Mouse (Mus musculus) lung, embryonic 14.5 days (tissue): ENCODE measurements at regions not wholly inside any gene's neighbourhood (a gene's known extent, or its start where the extent isn't known, plus 50 kb on each side); places are given as distances from the start of the nearest gene placed in this dataset.
"Not testable (repeated sequence)": the region's sequence is repeated elsewhere in the genome, so short reads cannot be mapped to it uniquely, and the experiment has no call there.

Source experiments
- ATAC-seq: fragments of 200-750 bp; cut with Nextera tagmentation; 2 replicates; pipeline ENCODE4 v1.8.0; 2017; ENCODE audit warnings: mild to moderate bottlenecking, moderate TSS enrichment, moderate library complexity; ENCODE audit not compliant: insufficient read depth
- DNase-seq: peaks from one replicate; pipeline ENCODE4 v3.0.0-alpha.2; 2015
- H3K27ac ChIP-seq: fragments of 300-500 bp; sonication (generic); 2 replicates; pipeline ENCODE4 v1.5.1; 2014; ENCODE audit warnings: low read depth, mild to moderate bottlenecking, moderate library complexity
- H3K27me3 ChIP-seq: fragments of 300-500 bp; sonication (generic); 2 replicates; pipeline ENCODE4 v1.6.1; 2014; ENCODE audit warnings: low read length, control low read depth; ENCODE audit not compliant: insufficient read depth
- H3K36me3 ChIP-seq: fragments of 300-500 bp; sonication (generic); 2 replicates; pipeline ENCODE4 v1.6.1; 2014; ENCODE audit warnings: control low read depth; ENCODE audit not compliant: insufficient read depth
- H3K4me1 ChIP-seq: fragments of 300-500 bp; sonication (generic); 2 replicates; pipeline ENCODE4 v1.6.1; 2014; ENCODE audit warnings: antibody characterized with exemption, control low read depth; ENCODE audit not compliant: insufficient read depth
- H3K4me2 ChIP-seq: fragments of 300-500 bp; sonication (generic); 2 replicates; pipeline ENCODE4 v1.6.1; 2014; ENCODE audit warnings: mild to moderate bottlenecking
- H3K4me3 ChIP-seq: fragments of 300-500 bp; sonication (generic); 2 replicates; pipeline ENCODE4 v1.5.1; 2014; ENCODE audit warnings: low read depth, low read length
- H3K9ac ChIP-seq: fragments of 300-500 bp; sonication (generic); 2 replicates; pipeline ENCODE4 v1.6.1; 2014
- H3K9me3 ChIP-seq: fragments of 300-500 bp; sonication (generic); 2 replicates; pipeline ENCODE4 v1.6.1; 2016; ENCODE audit warnings: low read depth, low read length, control low read depth
- CTCF ChIP-seq: IDR thresholded peaks from 2 replicates; pipeline ENCODE4 v1.5.1; 2016; ENCODE audit warnings: antibody characterized with exemption, low read depth
- WGBS: fragments of 180-500 bp; shearing (Covaris S2); extraction: QIAGEN DNeasy Blood & Tissue Kit; methylation state at CpG from one replicate; pipeline ENCODE4 v1.1.7; 2014; 5-methylcytosine and 5-hydroxymethylcytosine counted together

DNA sequence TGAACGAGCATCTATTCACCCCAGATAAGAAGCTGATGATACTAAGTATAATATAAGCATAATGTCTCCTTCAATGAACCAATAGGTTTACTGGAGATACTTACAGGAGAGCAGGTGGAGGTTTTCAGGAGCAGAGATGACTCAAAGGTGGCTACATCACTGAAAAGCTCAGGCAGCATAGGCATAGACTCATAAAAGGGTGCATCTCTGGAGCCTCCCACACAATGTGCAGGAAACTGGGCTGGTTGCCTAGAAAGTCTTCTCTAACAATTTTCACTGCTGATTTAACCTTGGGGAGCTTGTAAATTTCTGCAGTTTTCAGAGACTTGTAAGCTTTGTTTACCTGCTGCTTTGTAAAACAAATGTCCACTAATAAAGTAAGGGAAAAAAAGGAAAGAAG lies 251.8 kb downstream of the Dad1 start:
- no peak overlapping the region for H3K4me2 ChIP-seq

DNA sequence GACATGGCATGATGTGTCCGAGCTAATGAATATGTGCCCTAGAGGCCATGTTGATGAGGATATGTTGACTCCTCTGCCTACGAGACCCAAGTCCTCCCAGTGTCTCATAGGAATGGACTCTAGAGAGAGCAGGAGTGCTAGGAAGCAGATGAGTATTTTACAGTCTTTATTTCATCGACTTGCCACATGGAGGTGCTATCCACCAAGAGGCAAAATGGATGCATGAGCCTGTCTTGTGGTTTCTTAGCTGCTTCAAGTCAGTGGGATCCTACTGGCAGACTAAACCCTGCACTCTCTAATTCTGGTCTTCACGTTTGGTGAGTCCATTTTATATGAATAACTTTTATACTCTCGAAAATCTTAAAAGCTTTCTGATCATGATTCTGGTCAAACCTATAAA lies 253.4 kb downstream of the Dad1 start:
- Histone ChIP-seq H3K4me1 (no peaks in the 10 kb centered on the region), H3K4me2 (no peak overlapping the region), H3K27ac (no peak overlapping the region), H3K4me3 (no peak overlapping the region), H3K9me3 (no peaks in the 10 kb centered on the region), H3K27me3 (no peaks in the 10 kb centered on the region), H3K36me3 (no peaks in the 10 kb centered on the region), H3K9ac (no peak overlapping the region)
- no peak for DNase-seq
- 0 out of 2 replicates have a peak, but pooled peaks have one; percentile 1 for TF ChIP-seq CTCF
- 68% methylated on average over 5 of the region's 5 CpGs for WGBS
- ATAC-seq: no peak

More for the DNA sequence above, 251.8 kb downstream of the Dad1 start:
- Histone ChIP-seq H3K9me3 (no peaks in the 10 kb centered on the region), H3K4me3 (no peak overlapping the region), H3K9ac (no peak overlapping the region), H3K4me1 (no peaks in the 10 kb centered on the region), H3K36me3 (no peaks in the 10 kb centered on the region), H3K27me3 (no peaks in the 10 kb centered on the region), H3K27ac (no peak overlapping the region)
- WGBS: 64% methylated on average over 1 of the region's 1 CpGs
- TF ChIP-seq CTCF: no peak
- ATAC-seq: no peak
- no peak for DNase-seq

DNA sequence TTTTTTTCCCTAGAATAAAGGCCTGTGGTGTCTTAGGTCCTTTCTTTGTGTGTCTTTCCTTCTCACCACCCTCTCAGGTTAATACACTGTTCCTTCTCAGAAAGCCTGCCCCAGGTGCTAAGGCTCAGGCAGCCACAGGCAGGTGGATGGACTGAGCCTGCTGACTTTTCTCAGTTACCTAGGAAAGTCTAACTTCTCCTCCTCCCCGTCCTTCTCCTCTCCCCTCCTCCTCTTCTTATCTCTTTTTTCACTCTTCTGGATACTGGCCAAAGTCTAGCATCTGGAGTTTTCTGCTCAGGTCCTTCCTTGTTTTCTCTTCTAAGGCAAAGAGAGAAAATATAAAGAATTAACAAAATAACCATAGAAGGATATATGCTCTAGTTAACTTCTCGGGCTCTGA lies 260.5 kb downstream of the Dad1 start:
- no peak for TF ChIP-seq CTCF
- Histone ChIP-seq H3K4me1 (no peaks in the 10 kb centered on the region), H3K27ac (no peak overlapping the region), H3K9ac (no peak overlapping the region), H3K9me3 (no peaks in the 10 kb centered on the region), H3K27me3 (no peaks in the 10 kb centered on the region), H3K4me2 (no peak overlapping the region), H3K4me3 (no peak overlapping the region), H3K36me3 (no peaks in the 10 kb centered on the region)
- peak; percentile 4 for DNase-seq
- WGBS: 46% methylated on average over 2 of the region's 2 CpGs
- ATAC-seq: no peak

DNA sequence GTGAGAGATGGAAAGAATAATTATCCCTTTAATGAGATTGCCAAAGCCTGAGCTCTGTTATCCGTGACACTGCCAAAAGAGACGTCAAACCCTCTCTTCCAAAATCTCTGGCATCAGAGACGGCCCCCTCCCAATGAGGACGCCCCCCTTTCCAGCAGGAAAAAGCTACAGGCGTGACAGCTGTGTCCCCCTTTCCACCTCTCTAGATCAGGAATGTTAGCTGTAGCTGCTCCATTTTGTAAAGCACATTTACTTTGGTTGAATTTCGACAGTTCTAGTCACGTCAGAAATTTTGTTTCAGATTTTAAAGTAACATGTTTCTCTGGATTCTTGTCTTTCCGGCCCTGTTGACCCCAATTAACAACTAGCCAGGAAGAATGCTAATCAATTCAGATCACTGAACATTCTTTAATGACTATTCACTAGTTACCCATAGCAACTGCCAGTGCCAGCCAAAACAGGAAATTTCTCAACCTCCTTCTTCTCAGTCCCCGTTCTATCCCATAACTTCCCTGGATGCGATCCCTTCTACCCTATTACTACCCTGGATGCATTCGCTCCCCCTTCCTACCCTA lies 261.1 kb downstream of the Dad1 start:
- Histone ChIP-seq H3K27me3 (no peaks in the 10 kb centered on the region), H3K9ac (no peak overlapping the region), H3K9me3 (no peaks in the 10 kb centered on the region), H3K4me2 (no peak overlapping the region), H3K36me3 (no peaks in the 10 kb centered on the region), H3K27ac (no peak overlapping the region), H3K4me1 (no peaks in the 10 kb centered on the region), H3K4me3 (no peak overlapping the region)
- ATAC-seq: no peak
- no peak for DNase-seq
- 60% methylated on average over 11 of the region's 11 CpGs for WGBS
- no peak for TF ChIP-seq CTCF

DNA sequence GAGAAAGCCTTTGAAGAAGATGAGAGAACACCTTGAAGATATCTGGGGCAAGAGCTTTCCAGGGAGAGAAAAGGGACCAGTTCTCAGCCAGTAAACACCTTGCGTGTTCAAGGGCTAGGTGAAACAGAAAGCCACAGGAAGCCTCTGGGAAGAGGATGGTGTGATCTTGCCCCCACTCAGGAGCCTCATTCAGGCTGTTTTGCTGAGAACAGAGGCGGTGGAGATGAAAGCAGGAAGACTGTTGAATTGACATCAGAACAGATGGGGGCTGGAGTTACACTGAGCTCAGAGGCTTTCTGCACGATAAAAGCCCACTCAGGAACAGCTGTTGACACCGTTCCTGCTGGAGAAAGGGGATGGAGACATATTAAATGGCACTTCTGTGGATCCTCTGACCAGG lies 262.5 kb downstream of the Dad1 start:
- no peaks in the 10 kb centered on the region for H3K9me3 ChIP-seq
- H3K4me3 ChIP-seq: no peak overlapping the region
- no peaks in the 10 kb centered on the region for H3K4me1 ChIP-seq
- no peak for ATAC-seq
- WGBS: 26% methylated on average over 4 of the region's 4 CpGs
- no peak overlapping the region for H3K27ac ChIP-seq
- no peak overlapping the region for H3K9ac ChIP-seq
- H3K4me2 ChIP-seq: no peak overlapping the region
- no peaks in the 10 kb centered on the region for H3K27me3 ChIP-seq
- DNase-seq: no peak
- no peaks in the 10 kb centered on the region for H3K36me3 ChIP-seq
- TF ChIP-seq CTCF: no peak

DNA sequence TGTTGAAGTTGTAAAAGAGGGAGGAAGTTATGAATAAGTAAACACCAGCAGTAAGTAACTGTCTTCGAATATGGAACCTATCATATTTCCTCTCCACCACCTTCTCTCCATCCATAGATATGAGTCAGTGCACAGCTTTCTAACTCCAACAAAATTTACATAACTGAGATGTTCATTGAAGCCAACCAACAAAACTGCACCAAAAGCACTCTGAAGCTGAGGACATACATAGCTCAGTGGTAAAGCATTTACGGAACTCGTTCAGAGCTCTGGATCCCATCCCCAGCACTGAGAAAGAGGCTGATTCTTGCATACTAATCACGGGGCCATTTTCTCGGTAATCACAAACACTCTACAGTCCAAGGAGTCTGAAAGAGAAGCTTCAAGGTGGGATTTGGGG lies 273.1 kb downstream of the Dad1 start:
- H3K9ac ChIP-seq: no peak overlapping the region
- WGBS: 63% methylated on average over 5 of the region's 5 CpGs
- no peak overlapping the region for H3K4me2 ChIP-seq
- no peaks in the 10 kb centered on the region for H3K36me3 ChIP-seq
- no peaks in the 10 kb centered on the region for H3K9me3 ChIP-seq
- ATAC-seq (no peak), DNase-seq (no peak)
- no peak overlapping the region for H3K27ac ChIP-seq
- H3K4me1 ChIP-seq: no peaks in the 10 kb centered on the region
- no peak overlapping the region for H3K4me3 ChIP-seq
- no peaks in the 10 kb centered on the region for H3K27me3 ChIP-seq
- TF ChIP-seq CTCF: no peak

DNA sequence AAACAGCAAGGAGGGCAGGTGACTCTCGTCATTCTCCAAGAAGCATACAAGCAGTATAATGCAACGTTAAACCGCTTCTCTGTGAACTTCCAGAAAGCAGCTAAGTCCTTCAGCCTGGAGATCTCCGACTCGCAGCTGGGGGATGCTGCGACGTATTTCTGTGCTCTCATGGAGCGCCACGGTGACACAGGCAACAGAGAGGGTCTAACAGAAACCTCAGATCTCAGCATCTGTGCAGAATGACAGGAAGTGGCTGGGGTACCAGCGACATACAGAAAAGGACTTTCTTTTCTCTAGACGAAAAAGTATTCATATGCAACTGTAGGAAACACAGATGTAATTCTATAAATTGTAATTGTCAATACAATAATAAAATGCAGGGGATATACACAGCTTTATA lies 292.5 kb downstream of the Dad1 start:
- not testable (repeated sequence) for H3K27ac ChIP-seq, H3K9ac ChIP-seq, DNase-seq, H3K4me3 ChIP-seq, H3K9me3 ChIP-seq, H3K4me2 ChIP-seq, H3K4me1 ChIP-seq, H3K36me3 ChIP-seq, ATAC-seq, H3K27me3 ChIP-seq
- 66% methylated on average over 8 of the region's 11 CpGs for WGBS

DNA sequence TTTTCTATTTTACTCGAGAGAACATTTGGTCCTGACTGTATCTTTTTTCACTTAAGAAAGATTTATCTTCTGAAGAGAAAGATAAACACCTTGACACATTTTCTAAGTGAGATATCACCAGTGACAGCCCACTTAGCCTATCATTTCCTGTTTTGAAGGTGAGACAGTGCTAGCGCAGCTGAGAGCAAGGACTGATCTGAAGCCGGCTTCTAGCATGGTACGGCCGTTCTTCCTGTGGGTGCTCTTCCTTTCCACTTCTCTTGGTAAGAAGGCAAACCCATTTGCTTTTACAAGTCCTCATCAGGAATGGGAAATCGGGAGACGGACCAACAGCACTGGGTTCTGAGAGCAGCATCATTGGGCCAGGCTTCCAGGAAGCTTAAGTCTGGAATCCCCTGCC lies 293.1 kb downstream of the Dad1 start:
- 30% methylated on average over 7 of the region's 7 CpGs for WGBS
- ATAC-seq (no peak), DNase-seq (peak; percentile 1)
- no peaks in the 10 kb centered on the region for H3K27me3 ChIP-seq
- H3K36me3 ChIP-seq: no peaks in the 10 kb centered on the region
- H3K9me3 ChIP-seq: no peaks in the 10 kb centered on the region
- no peak overlapping the region for H3K4me2 ChIP-seq
- H3K4me1 ChIP-seq: no peaks in the 10 kb centered on the region
- H3K9ac ChIP-seq: no peak overlapping the region
- no peak overlapping the region for H3K4me3 ChIP-seq
- no peak for TF ChIP-seq CTCF
- H3K27ac ChIP-seq: no peak overlapping the region

DNA sequence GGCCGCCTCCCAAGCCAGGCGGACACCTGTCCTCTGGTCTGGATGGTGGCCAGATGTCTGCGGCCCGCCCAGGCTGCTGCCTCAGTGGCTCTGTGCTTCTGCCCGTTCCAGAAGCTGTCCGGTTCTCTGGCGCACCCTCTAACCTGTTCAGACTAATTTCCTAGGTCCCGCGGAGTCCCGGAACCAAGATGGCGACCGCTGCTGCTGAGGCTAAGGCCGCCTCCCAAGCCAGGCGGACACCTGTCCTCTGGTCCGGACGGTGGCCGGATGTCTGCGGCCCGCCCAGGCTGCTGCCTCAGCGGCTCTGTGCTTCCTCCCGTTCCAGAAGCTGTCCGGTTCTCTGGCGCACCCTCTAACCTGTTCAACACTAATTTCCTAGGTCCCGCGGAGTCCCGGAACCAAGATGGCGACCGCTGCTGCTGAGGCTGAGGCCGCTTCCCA lies 318.1 kb downstream of the Dad1 start:
- H3K27ac ChIP-seq, H3K4me3 ChIP-seq, H3K9ac ChIP-seq, H3K4me1 ChIP-seq, H3K4me2 ChIP-seq, ATAC-seq, H3K27me3 ChIP-seq, DNase-seq, H3K36me3 ChIP-seq, H3K9me3 ChIP-seq: not testable (repeated sequence)
- 96% methylated on average over 26 of the region's 29 CpGs for WGBS

DNA sequence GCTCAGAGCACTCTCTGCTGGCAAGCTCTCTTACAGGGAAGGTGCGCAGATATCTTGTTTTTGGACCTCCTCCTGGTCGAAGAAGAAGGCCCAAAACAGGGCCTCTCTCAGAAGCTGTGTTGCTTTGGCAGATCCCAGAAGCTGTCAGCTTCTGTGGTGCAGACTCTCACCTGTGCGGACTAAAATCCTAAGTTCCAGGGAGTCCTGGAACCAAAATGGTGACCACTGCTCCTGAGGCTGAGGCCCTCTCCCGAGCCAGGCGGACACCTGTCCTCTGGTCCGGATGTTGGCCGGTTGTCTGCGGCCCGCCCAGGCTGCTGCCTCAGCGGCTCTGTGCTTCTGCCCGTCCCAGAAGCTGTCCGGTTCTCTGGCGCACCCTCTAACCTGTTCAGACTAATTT lies 318.6 kb downstream of the Dad1 start:
- DNase-seq, H3K4me3 ChIP-seq, H3K27ac ChIP-seq, H3K4me1 ChIP-seq, H3K27me3 ChIP-seq, ATAC-seq, H3K9ac ChIP-seq, H3K36me3 ChIP-seq, H3K4me2 ChIP-seq, H3K9me3 ChIP-seq: not testable (repeated sequence)
- 95% methylated on average over 7 of the region's 13 CpGs for WGBS
